Mouse (Mus musculus) liver, adult 2 months (tissue): ENCODE measurements around the gene Rpl23a. TPM values are rescaled to one million over a fixed set of nuclear protein-coding genes. Genes with fewer than 3 reads are reported as not detected.
"Not testable (repeated sequence)": the region's sequence is repeated elsewhere in the genome, so short reads cannot be mapped to it uniquely, and the experiment has no call there.

Source experiments
- DNase-seq: peaks from one replicate; pipeline ENCODE4 v3.0.0-alpha.2; 2011; ENCODE audit warnings: low read depth, low spot score; ENCODE audit errors: extremely low read depth
- H3K27ac ChIP-seq: fragments of 200-500 bp; replicated peaks from 2 replicates; pipeline ENCODE4 v1.5.1; 2012; ENCODE audit warnings: low read depth, mild to moderate bottlenecking, control low read depth, inconsistent platforms, low read length; ENCODE audit not compliant: insufficient read depth
- H3K27me3 ChIP-seq: fragments of 200-500 bp; 2 replicates; pipeline ENCODE4 v1.6.1; 2012; ENCODE audit warnings: mild to moderate bottlenecking, moderate library complexity, low read length, inconsistent platforms; ENCODE audit not compliant: control insufficient read depth, insufficient read depth
- H3K36me3 ChIP-seq: fragments of 200-500 bp; 2 replicates; pipeline ENCODE4 v1.6.1; 2012; ENCODE audit warnings: low read length, inconsistent platforms; ENCODE audit not compliant: control insufficient read depth, insufficient read depth
- H3K4me1 ChIP-seq: fragments of 200-500 bp; 2 replicates; pipeline ENCODE4 v1.6.1; 2011; ENCODE audit warnings: low read length; ENCODE audit not compliant: control insufficient read depth, insufficient read depth
- H3K4me3 ChIP-seq: fragments of 200-500 bp; 2 replicates; pipeline ENCODE4 v1.5.1; 2011; ENCODE audit warnings: low read depth, mild to moderate bottlenecking, control low read depth, low read length, moderate library complexity; ENCODE audit not compliant: insufficient read depth
- H3K79me2 ChIP-seq: fragments of 200-500 bp; 2 replicates; pipeline ENCODE4 v1.6.1; 2012; ENCODE audit warnings: inconsistent platforms, mild to moderate bottlenecking, low read length, moderate library complexity; ENCODE audit not compliant: control insufficient read depth, insufficient read depth
- H3K9ac ChIP-seq: fragments of 200-500 bp; 2 replicates; pipeline ENCODE4 v1.6.1; 2012; ENCODE audit warnings: low read depth, mild to moderate bottlenecking, control low read depth, inconsistent platforms, low read length
- CTCF ChIP-seq: fragments of 200-500 bp; IDR thresholded peaks from 2 replicates; pipeline ENCODE4 v1.5.1; 2011; ENCODE audit warnings: low read depth, low read length, control low read depth
- POLR2A ChIP-seq: fragments of 200-500 bp; IDR thresholded peaks from 2 replicates; pipeline ENCODE4 v1.6.1; 2011; ENCODE audit warnings: low read length, control low read depth; ENCODE audit not compliant: insufficient read depth; ENCODE audit errors: extremely low read depth
- WGBS: fragments of 180-500 bp; shearing (Covaris S2); methylation state at CpG from one replicate; pipeline ENCODE4 v1.1.7; 2018; 5-methylcytosine and 5-hydroxymethylcytosine counted together
- polyA plus RNA-seq: library from polyadenylated mRNA; depleted of rRNA; stranded (reverse); fragments of >200 nt; gene quantifications from 2 replicates; pipeline ENCODE4 v1.2.3, GENCODE M21; 2012
- total RNA-seq: library from RNA; depleted of rRNA; stranded (reverse); fragments of >200 nt; gene quantifications from 2 replicates; pipeline ENCODE4 v1.2.3, GENCODE M21; 2014

The Rpl23a gene
- total and polyA plus RNA-seq, 2 experiments, result 110 to 352 TPM

GRCm38 (mm10) chr11:78146168-78146567 is 37.2 kb downstream of the Rpl23a start:
- Histone ChIP-seq H3K9ac (no peak overlapping the region), H3K4me3 (no peak overlapping the region), H3K27me3 (no peaks in the 10 kb centered on the region), H3K79me2 (peaks cover 23% of the 10 kb centered on the region; the same call in 1 of the 2 replicates), H3K27ac (no peak overlapping the region), H3K36me3 (peaks cover 35% of the 10 kb centered on the region), H3K4me1 (0 out of 2 replicates have a peak, but pooled peaks cover 2% of the 10 kb centered on the region)
- TF ChIP-seq POLR2A, result no peak
- peak; percentile 27; the same call in 1 of the 2 replicates for TF ChIP-seq CTCF
- DNase-seq, result no peak
- 87% methylated on average over 5 of the region's 5 CpGs for whole genome bisulfite sequencing

DNA sequence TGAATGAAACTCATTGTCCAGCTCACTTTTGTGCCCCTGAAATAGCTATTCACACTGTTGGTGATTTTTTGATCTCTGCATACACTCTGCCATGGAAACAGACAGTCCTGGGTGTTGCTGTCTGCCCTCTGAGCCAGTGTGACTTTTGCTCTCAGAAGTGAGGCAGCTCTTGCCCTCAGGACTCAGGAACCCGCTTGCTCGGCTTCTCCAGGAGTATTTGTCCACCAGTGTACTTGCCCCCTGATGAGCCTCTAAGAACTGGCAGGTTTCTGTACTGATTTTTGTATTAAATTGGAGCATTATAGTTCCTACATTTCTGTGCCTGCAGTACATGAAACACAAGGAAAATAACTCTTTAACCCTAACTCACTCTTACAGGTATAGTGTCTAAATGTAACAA is 39.9 kb downstream of the Rpl23a start:
- H3K9ac ChIP-seq, result no peak overlapping the region
- no peak for DNase-seq
- H3K36me3 ChIP-seq, result peaks cover 30% of the 10 kb centered on the region
- TF ChIP-seq CTCF (no peak), POLR2A (no peak)
- no peak overlapping the region for H3K27ac ChIP-seq
- WGBS, result 82% methylated on average over 2 of the region's 2 CpGs
- peaks cover 5% of the 10 kb centered on the region for H3K4me1 ChIP-seq
- peaks cover 33% of the 10 kb centered on the region; the same call in 1 of the 2 replicates for H3K79me2 ChIP-seq
- H3K27me3 ChIP-seq, result no peaks in the 10 kb centered on the region
- no peak overlapping the region for H3K4me3 ChIP-seq

DNA sequence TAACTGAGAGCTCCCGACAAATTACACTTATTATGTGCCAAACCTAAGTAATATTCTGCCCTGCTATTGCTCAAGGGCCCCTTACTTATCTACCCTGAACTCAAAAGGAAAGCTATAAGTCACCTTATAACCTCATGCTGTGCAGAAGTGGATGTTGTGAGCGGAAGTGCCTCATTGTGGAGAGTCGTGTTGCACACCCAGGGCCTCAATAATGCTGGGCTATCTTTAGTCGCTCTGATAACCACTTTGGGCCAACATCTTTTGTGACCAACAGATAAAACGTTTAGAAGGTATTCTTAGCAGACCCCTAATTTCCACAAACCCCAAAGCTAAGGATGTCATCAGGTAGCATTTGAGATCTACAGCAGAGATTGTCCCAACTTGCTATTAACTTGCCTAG is 42.7 kb downstream of the Rpl23a start:
- TF ChIP-seq POLR2A, result no peak
- TF ChIP-seq CTCF, result no peak
- DNase-seq, result no peak
- peaks cover 41% of the 10 kb centered on the region; the same call in 1 of the 2 replicates for H3K79me2 ChIP-seq
- H3K4me1 ChIP-seq, result peaks cover 16% of the 10 kb centered on the region
- peaks cover 22% of the 10 kb centered on the region for H3K36me3 ChIP-seq
- 66% methylated on average over 5 of the region's 5 CpGs for WGBS
- no peak overlapping the region for H3K9ac ChIP-seq
- no peak overlapping the region for H3K27ac ChIP-seq
- H3K4me3 ChIP-seq, result no peak overlapping the region
- no peaks in the 10 kb centered on the region for H3K27me3 ChIP-seq

GRCm38 (mm10) chr11:78138023-78138422 is 45.4 kb downstream of the Rpl23a start:
- no peak for TF ChIP-seq POLR2A
- no peak for TF ChIP-seq CTCF
- 19% methylated on average over 3 of the region's 3 CpGs for WGBS
- DNase-seq, result peak; percentile 64
- no peak overlapping the region for H3K4me3 ChIP-seq
- peak overlapping the region; percentile 97 for H3K27ac ChIP-seq
- peaks cover 32% of the 10 kb centered on the region for H3K4me1 ChIP-seq
- H3K79me2 ChIP-seq, result peaks cover 45% of the 10 kb centered on the region; the same call in 1 of the 2 replicates
- H3K9ac ChIP-seq, result peak overlapping the region; percentile 26; the same call in 1 of the 2 replicates
- H3K27me3 ChIP-seq, result no peaks in the 10 kb centered on the region
- peaks cover under 1% of the 10 kb centered on the region; the same call in 1 of the 2 replicates for H3K36me3 ChIP-seq

- no peak for TF ChIP-seq CTCF
- no peak for TF ChIP-seq POLR2A
- peak; percentile 89 for DNase-seq
- no peaks in the 10 kb centered on the region for H3K27me3 ChIP-seq
- WGBS, result 9% methylated on average over 4 of the region's 4 CpGs
- H3K4me3 ChIP-seq, result no peak overlapping the region
- H3K27ac ChIP-seq, result peak overlapping the region; percentile 97
- peaks cover 44% of the 10 kb centered on the region; the same call in 1 of the 2 replicates for H3K79me2 ChIP-seq
- peak overlapping the region; percentile 63; the same call in 1 of the 2 replicates for H3K9ac ChIP-seq
- H3K36me3 ChIP-seq, result no peaks in the 10 kb centered on the region
- peaks cover 36% of the 10 kb centered on the region for H3K4me1 ChIP-seq
Measured at GRCm38 (mm10) chr11:78137584-78137983, 45.8 kb downstream of the Rpl23a start.

DNA sequence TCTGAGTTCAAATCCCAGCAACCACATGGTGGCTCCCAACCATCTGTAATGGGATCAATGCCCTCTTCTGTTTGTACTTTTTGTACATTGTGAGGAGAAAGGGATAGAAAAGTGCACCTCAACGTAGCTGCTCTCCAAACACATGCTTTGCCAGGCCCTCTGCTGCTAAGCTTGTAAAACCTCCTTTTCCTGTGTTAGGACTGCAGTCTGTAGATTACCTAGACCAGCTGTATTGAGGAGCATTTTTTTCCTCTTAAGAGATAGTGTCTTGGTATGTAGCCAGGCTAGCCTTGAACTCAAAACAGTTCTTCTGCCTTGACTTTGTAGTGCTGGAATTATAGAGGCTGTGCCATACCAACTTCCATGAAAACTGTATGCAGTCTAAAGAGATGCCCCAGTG is 47.3 kb downstream of the Rpl23a start:
- 10% methylated on average over 1 of the region's 1 CpGs for WGBS
- Histone ChIP-seq H3K4me1 (peaks cover 38% of the 10 kb centered on the region), H3K27me3 (no peaks in the 10 kb centered on the region), H3K79me2 (peaks cover 46% of the 10 kb centered on the region; the same call in 1 of the 2 replicates), H3K9ac (no peak overlapping the region), H3K4me3 (no peak overlapping the region), H3K27ac (no peak overlapping the region; the same call in 1 of the 2 replicates), H3K36me3 (no peaks in the 10 kb centered on the region)
- TF ChIP-seq POLR2A, result no peak
- no peak for TF ChIP-seq CTCF
- no peak for DNase-seq

GRCm38 (mm10) chr11:78135314-78135713 is 48.1 kb downstream of the Rpl23a start:
- H3K36me3 ChIP-seq, H3K27me3 ChIP-seq, H3K9ac ChIP-seq, H3K4me3 ChIP-seq, H3K27ac ChIP-seq: not testable (repeated sequence)
- H3K79me2 ChIP-seq, result peaks cover 45% of the 10 kb centered on the region; the same call in 1 of the 2 replicates
- peaks cover 35% of the 10 kb centered on the region for H3K4me1 ChIP-seq
- 31% methylated on average over 7 of the region's 7 CpGs for WGBS
- peak; percentile 58 for DNase-seq
